Mouse (Mus musculus) neural tube, embryonic 10.5 days (tissue): ENCODE results near the gene Spata48.

ENCODE experiments used
- DNase-seq: peaks from one replicate; pipeline ENCODE4 v3.0.0-alpha.2; 2017; ENCODE audit warnings: low spot score; ENCODE audit errors: extremely low spot score

The Spata48 gene

DNA sequence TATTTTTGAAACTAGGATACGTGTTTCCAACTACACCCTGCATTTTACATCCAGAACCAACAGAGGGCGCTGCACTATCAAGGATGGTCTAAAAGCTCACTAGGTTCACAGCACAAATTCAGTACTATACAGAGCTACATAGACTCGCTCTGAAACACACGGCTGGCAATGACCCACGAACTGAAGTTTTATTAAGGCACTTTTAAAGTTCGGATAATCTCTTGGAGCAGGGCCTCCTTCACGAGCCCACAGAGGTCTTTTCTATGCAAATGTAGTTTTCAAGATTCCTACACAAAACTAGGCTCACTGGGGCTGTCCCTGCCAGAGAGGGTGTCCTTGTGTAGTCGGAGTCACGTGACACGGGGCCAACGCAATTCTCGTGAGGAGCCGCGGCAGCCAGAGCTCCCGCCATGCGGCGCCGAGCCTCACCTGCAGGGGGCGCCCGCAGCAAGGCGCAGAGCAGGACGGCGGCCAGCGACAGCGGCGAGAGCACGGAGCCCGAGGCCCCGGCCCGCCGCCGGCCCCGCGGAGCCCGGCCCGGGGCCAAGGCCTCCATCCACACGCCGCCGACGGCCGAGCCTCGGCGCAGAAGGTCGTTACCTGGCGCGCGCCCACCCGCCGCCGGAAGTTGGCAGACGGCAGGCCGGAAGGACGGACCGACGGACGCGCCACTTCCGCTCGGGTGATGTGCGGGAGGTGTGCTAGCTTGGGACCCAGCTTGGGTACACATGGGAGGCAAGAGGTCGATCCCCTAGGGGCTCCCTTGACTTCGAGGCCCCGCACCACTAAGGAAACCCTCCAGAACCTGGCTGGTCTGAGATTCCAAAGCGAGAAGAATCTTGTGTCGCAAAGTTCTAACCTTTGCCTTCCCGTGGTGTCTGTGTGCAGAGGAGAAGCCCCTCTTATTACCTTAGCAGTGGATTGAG lies at the start of gene Spata48, which contains the start of gene Zpbp:
Gene Spata48, plus strand, starts transcription at position 460 of the 926 bp plus-strand sequence.
Gene Zpbp, minus strand, starts transcription at position 774 of the 926 bp plus-strand sequence.
- DNase-seq = peak; percentile 93

DNA sequence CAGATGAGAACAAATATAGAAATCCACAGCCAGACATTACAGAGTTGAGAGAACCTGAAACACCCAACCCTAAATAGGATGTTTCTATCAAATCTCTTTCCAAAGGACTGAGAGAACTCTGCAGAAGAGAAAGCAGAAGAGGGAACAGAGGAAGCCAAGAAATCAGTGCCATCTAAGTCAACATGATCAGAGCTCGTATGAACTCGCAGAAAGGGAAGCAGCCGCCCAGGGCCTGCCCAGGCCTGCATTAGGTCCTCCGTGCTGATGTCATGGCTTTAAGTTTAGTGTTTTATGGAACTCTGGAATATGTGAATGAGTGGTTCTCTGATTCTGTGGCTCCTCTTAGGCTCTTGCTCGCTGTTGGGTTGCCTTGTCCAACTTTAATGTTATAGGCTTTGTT lies 47.7 kb upstream of the Spata48 start:
- DNase-seq = no peak

DNA sequence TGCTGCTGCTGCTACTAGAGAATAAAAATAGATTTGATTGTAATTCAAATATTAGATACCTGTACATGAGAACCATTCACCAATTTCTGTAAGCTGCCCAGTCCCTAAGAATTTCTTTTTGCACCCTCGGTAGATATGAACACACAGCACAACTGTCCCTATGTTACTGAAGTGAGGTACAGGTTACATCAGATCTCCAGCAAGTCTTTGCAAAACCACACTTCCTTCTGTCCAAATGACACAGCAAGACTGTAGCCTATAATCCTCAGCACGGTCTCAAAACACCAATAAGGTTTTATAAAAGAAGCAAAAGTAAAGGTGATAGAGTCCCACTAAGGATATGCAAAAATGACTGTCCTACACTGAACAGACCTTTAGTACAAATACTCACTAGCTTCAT lies 44.5 kb upstream of the Spata48 start:
- DNase-seq = no peak

DNA sequence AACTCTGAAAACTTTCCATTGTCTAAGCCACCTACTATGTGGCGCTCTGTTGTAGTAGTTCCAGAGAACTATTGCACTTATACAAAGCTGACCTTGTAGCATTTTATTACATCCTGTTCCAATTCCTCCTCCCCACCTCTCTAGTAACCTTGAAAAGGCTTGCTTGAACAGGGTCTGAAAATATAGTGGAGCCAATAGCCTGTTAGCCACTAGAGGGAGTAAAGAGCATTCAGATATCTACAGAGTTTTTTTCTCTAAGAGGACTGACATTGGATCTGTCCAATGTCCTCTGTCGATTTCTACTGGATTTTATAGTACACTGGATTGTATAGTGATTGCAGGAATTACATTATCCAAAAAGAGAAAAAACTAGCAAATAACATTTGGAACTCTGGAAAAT lies 6.9 kb upstream of the Spata48 start:
- no peak for DNase-seq

DNA sequence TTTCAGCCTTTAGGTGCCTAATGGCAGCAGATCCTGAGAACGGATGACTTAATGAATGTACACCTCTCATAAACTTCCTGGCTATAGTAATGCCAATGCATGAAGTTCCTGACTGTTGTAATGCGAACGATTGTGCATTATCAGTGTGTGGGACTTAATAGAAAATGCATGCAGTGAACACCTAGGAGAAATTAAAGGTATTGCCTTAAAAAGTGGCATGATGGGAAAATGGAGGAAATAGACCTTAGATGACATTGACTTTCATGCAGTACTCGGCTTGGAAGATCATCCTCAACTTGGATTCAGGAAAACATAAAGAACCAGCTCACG lies 632 bp downstream of the Spata48 start:
- no peak for DNase-seq

DNA sequence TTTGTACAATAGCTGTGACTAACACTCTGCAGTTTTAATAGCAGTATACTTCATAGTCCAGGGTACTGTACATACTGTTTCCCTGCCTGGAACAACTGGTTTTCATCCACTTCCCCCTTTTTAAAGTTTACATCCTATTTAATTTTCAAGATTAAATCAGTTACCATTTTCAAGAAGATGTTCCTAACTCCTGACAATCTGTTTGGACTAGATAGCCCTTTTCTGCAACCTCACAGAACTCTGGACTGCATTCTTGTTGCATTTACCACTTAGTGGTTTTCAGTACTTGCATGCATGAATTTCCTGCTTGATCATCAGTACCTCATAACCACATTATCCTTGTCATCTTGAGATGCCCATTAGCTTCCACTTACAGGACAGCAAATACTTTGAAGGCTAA lies 7.0 kb downstream of the Spata48 start:
- no peak for DNase-seq

DNA sequence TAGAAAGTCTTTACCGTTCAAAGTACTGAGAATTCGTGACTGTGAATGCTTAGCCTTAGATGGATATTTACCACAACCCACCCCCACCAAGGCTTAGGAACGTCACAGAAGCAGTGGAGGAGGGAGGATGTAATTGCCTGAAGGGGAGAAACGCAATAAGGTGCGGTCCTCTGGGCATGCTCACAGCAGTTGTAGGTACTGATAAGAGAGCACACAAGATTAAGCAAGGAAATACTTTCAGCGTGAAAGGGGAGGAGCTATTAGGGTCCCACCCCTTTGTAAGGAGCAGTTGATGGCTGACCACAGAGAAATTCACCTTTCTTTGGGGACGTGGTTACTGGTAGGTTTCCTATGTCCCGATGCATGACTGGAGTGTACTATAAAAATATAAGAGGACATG lies 22.5 kb downstream of the Spata48 start:
- DNase-seq = no peak

DNA sequence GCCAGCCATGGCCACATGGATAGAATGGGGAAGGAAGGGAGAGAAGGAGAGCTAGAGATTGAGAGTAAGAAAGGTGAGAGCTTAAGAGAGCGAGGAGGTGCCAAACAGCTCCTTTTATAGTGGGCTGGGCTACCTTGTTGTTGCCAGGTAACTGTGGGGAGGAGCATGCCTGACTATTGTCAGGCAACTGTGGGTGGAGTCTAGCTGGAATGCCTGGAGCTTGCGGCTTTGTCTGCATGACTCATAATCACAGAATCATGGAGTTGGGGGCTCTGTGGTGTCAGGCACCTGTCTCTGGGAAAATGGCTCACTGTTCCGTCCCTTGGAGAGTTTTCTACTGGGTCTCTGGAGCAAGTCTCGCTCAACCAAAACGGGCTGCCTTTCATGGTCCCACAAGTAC lies 30.1 kb downstream of the Spata48 start:
- no peak for DNase-seq

DNA sequence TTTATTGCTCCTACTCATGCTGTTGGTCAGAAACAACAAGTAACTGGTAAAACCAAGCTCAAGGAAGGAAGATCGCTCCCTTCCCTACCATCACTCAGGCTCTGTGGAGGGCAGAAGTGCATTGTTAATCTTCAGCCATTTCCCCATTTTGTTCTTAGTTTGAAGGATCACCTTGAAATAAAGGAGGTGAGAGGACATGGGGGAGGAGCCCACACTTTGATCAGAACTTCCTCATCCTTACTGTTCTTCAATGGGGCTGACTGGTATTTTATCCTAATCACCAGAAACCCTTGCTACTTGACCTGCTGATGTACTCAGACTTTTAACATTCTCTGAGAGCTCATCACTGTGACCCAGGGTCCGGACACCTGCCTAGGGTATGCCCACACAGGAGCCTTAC lies 33.8 kb downstream of the Spata48 start:
- no peak for DNase-seq

DNA sequence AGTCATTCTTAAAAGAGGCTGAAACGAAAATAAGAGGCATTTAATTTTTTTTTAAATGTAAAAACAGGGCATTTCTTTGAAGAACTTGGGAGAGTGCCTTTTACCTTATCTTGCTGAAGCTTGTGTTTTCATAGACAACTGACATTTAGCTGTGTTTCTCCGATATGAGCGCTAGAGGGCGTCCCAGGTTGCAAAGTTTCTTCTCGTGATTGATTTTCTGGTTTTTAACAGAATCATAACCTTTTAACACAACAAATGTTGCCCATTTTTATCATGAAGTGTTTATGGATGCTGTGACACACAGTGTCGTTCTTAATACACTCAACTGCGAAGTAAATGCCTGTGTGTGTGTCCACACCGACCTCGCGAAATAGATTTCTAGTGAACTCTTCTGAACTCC lies 38.0 kb downstream of the Spata48 start:
- peak; percentile 22 for DNase-seq

DNA sequence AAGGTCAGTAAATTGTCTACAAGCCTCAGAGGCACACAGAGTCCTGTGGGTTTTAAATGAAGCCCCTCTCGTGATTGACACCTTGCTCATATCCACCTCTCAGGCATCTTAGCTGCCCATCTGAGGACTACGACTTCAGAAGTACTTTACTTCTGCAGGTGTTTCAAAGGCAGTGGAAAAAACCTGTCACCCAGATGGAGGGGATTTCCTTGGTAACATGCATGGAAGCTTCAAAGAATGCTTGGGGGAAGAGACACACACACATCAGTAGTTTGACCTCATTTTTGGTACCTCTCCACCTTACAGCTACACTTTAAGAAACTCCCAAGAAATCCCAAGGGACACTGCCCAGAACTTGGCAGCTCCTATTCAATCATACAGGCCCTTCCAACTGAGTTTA lies 44.3 kb downstream of the Spata48 start:
- no peak for DNase-seq

DNA sequence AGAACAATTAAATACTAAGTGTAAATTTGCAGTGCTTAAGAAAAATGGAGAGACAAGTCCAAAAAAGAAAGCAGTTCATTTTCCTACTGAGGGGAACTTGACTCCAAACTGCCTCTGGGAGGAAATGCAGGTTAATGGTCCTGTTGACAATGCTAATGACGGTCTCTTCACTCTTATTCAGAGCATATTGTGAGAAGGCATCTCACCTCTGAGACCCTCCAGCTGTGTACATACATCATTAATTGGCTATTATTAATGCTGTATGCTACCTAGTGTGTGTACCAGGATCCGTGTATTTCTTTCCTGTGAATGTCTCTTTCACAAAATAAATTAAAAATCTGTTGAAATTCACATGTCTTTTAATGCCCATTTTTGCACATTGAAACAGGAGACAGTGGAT lies 47.5 kb downstream of the Spata48 start:
- DNase-seq = no peak

DNA sequence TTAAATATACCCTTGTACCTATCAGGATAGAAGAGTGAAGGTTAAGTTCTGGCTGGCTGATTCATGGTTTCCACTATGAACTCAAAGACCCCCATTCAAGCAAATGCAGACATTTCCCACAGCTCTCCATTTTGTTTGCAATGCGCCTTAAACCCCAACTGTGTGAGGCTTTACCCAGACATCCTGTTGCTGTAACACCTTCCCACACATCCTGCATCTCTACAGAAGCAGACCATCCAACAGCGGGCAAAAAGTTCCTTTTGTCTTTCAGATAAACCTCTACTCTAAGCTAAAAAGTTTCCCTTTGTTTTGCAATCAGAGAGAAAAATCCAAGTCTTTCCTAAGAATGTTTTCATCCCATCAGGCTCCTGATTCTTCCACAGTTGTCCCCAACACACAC lies 50.2 kb downstream of the Spata48 start:
- DNase-seq = no peak

DNA sequence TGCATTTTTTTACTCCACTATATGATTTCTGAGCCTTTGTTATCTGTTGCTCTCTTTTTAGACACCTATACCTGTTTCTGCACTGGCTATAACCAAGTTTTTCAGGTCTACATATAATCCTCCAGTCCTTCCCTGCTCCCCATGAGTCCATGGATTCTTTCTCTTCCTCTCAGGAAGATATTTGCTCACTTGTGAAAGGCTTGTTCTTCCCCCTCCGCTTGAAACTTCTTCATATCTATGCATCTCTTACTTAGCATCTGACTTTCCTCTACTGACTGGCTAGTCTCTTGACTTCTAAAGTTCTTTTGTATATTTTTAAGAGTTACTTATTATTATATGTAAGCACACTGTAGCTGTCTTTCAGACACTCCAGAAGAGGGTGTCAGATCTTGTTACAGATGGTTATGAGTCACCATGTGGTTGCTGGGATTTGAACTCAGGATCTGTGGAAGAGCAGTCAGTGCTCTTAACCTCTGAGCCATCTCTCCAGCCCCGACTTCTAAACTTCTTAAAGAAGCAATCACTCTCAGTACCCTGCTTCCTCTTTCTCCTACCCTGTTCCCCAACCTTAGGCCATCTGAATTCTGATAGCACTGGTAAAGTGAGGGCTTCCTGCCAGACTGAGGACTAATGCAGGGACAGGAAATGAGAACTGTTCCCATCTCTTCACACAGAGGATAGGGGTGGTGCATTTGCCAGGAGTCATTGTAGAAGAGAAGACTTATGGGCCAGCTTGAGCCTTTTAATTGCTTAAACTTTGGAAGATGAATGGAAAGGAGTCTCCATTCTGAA lies 51.3 kb downstream of the Spata48 start:
- no peak for DNase-seq

DNA sequence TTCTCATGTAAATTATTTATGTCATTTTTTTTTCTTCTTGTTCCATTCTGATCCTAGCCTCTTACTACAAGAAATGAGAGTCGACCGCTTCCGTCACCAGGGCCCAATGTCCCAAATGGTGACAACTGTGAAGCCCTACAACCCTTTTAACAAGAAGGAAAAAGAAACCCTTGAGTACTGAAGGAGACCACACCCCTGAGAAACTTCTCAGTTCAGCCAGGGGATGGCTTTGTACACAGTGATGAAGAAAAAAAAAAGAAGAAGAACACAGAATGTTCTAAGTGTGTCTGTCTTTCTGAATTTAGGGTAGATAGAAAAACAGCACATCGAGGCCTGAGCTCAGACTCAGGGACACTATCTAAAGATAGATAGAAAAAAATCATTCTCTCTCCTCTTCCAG lies 53.0 kb downstream of the Spata48 start:
- DNase-seq = no peak

DNA sequence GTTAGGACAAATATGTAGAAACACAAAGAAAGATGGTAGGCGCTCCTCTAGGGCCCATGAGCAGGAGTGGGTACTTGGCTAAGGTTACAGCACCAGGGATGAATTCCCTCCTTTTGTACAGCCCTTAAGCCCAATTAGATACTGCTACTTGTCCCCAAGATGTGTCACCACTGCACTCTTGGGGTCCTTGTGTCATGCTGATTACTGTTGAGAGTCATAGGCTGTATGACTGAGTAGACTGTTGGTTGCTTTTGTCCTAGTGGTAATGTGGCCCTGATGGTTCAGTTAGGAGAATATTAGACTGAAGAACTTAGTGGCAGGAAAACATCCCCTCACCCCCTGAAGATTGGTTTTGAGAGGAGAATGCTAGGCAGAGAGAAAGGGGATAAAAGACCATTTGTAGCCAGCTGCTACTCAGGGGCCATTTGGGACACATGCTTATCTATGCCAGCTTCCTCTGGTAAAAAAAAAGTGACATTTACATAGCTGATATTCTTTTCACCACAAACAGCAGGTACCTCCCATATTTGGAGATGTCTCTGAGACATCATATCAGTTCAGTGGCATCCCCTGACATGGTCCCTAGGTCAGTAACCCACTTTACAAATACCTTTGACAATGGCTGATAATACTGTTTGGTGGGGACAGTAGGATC lies 56.0 kb downstream of the Spata48 start:
- no peak for DNase-seq

DNA sequence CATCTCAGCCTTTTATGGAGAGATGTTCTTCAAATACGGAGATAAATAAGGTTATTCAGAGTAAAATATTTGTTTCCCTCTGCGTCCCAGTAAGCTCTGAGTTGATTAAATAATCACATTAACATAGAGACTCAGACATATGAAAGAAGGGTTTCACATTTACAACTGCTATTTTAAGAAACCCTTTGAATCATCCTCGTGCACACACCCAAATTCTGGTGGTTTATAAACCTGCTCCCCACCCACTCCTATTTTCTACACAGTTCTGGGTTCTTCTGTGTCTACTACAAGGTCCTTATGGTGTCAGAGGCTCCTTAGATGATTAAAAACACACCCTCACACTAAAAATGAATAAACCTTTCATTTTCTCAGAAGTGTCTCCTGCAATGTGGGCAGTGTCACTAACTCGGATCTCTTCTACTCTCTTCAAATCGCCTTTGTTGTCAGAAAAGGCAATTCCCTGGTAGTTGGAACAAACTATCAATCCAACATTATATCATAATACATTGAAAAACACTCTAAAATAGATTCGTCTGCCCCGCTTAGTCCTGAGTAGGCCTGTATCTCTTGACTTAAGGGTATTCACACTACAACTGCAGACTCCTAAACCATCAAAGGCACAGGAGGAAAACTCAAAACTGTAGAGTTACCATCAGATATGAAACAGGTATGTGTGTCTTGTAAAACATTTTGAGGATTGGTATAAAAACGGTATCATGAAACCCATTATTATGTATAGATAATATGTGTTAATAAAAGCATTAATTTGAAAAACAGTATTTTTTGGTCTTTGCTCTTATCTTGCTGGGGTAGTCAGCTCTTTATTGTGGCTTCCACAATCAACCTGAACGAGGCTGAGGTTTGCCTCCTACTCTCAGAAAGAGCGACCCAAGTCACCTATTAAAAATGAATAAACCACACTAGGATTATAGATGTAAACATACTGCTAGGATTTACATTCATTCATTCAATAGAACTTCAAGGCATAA lies 57.7 kb downstream of the Spata48 start:
- no peak for DNase-seq

DNA sequence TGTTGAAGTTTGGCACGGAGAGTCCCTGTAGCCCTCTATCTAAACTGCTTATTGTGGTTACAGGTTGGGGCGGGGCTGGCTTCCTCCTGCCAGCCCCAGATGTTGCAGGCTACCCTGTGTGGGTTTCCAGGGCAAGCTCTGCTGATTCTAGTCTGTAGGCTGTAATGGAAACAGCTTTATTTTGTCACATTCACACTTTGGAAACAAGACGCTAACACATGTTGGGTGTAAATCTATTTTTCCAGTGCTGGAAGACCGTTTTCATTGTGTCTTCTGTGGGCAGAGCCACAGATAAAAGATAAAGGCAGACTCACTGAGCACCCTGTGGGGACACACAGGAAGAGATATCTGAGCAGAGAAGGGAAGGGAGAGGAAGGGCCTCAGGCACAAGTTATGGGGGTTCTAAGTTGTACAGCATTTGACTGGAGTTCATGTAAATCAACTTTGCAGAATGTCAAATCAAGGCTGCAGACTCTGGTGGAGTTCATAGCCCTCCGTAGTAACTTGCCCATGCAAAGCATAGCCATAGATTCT lies 60.1 kb downstream of the Spata48 start:
- DNase-seq = no peak

DNA sequence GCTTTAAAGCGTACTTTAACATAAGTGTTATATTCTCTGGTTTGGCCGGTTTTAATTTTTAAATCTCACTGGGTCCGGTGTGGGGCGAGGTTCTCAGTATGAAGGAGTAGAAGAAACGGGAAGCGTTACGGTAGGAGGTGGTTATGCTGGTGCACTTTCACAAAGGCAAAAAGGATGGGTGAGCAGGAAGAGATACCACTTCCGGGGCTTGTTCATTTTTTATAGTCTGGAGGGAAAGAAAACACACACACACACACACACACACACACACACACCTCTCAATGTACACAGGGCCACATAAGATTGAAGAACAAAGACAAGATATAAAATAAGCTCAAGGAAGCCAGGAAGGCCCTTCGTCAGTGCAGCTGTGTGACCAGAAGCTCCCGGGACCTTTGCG lies 66.9 kb downstream of the Spata48 start:
- no peak for DNase-seq

DNA sequence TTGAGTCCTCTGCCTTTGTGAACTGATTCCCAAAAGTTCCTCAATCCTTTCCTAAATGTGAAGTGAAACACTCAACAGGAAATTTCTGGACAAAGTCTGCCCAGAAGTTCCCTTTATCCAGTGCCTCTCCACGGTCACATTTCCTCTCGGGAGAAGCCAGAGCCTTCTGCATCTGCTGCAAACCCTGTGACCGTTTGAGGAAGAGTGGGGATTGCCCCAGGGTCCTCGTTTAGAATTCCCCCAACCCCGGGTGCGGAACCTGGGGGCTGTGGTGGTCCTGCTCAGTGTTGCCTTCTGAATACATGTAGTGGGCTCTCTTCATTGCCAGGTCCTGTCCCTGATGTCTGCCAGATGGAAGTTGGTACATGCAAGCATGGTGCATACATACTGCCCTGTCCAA lies 67.3 kb downstream of the Spata48 start:
- DNase-seq = no peak

DNA sequence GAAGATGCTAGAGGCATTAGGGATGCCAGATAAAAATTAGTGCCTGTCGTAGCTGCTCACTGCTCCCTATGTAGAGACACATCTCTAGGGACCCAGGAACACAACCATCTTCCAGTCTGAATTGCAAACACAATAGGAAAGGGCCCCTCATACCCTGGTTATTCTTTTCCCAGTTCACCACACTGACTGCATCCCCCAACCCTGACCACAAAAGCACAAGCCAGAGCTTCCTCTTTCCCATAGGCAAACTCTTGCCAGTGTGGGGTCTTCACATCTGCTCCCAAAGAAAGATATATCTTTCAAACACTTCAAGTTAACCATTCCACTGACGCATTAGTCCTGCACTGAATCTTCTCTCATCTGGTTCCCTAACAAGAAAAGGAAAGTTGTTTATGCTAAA lies 68.2 kb downstream of the Spata48 start:
- no peak for DNase-seq
